Mouse (Mus musculus) kidney, postnatal 0 days (tissue): ENCODE results near the gene Zfp51. TPM values are rescaled to one million over a fixed set of nuclear protein-coding genes. Genes with fewer than 3 reads are reported as not detected.
"Not testable (repeated sequence)": the region's sequence is repeated elsewhere in the genome, so short reads cannot be mapped to it uniquely, and the experiment has no call there.

ENCODE experiments used
- ATAC-seq: fragments of 200-750 bp; cut with Nextera tagmentation; replicated peaks from 2 replicates; pipeline ENCODE4 v1.8.0; 2017; ENCODE audit warnings: low read depth, moderate number of reproducible peaks, moderate TSS enrichment, moderate library complexity; ENCODE audit not compliant: low FRiP score
- DNase-seq: peaks from one replicate; pipeline ENCODE4 v3.0.0-alpha.2; 2016; ENCODE audit warnings: low spot score
- H3K27ac ChIP-seq: fragments of 300-500 bp; sonication (generic); 2 replicates; pipeline ENCODE4 v1.5.1; 2014; ENCODE audit warnings: mild to moderate bottlenecking
- H3K27me3 ChIP-seq: fragments of 300-500 bp; sonication (generic); 2 replicates; pipeline ENCODE4 v1.6.1; 2014; ENCODE audit warnings: low read length, mixed read lengths; ENCODE audit not compliant: insufficient read depth
- H3K36me3 ChIP-seq: fragments of 300-500 bp; sonication (generic); 2 replicates; pipeline ENCODE4 v1.6.1; 2014; ENCODE audit warnings: low read length, mixed read lengths; ENCODE audit not compliant: insufficient read depth
- H3K4me1 ChIP-seq: fragments of 300-500 bp; sonication (generic); replicated peaks from 2 replicates; pipeline ENCODE4 v1.6.1; 2014; ENCODE audit warnings: antibody characterized with exemption, low read length, mixed read lengths; ENCODE audit not compliant: insufficient read depth
- H3K4me2 ChIP-seq: fragments of 300-500 bp; sonication (generic); 2 replicates; pipeline ENCODE4 v1.6.1; 2014; ENCODE audit warnings: mild to moderate bottlenecking, low read length, moderate library complexity, mixed read lengths
- H3K4me3 ChIP-seq: fragments of 300-500 bp; sonication (generic); replicated peaks from 2 replicates; pipeline ENCODE4 v1.5.1; 2014; ENCODE audit warnings: low read depth, low read length
- H3K9ac ChIP-seq: fragments of 300-500 bp; sonication (generic); 2 replicates; pipeline ENCODE4 v1.6.1; 2014; ENCODE audit warnings: low read depth, low read length
- H3K9me3 ChIP-seq: fragments of 300-500 bp; sonication (generic); replicated peaks from 2 replicates; pipeline ENCODE4 v1.6.1; 2016; ENCODE audit warnings: low read length, inconsistent platforms, mixed read lengths
- CTCF ChIP-seq: IDR thresholded peaks from 2 replicates; pipeline ENCODE4 v1.5.1; 2016; ENCODE audit warnings: antibody characterized with exemption, low read depth, mild to moderate bottlenecking, moderate library complexity
- WGBS: fragments of 180-500 bp; shearing (Covaris S2); extraction: QIAGEN DNeasy Blood & Tissue Kit; methylation state at CpG from one replicate; pipeline ENCODE4 v1.1.7; 2014; 5-methylcytosine and 5-hydroxymethylcytosine counted together
- polyA plus RNA-seq: library from polyadenylated mRNA; unstranded; fragments of >200 nt; fragmentation: Nextera tagmentation; extraction: Ambion mirVana; gene quantifications from 2 replicates; pipeline ENCODE4 v1.2.1, GENCODE M21; 2015

Zfp51 gene
- 14.1 and 14.7 TPM in 2 replicates for polyA plus RNA-seq

- Histone ChIP-seq H3K36me3 (peaks cover 4% of the 10 kb centered on the region; the same call in 1 of the 2 replicates), H3K4me3 (peak within 1 kb of the TSS; percentile 43), H3K4me2 (peak within 1 kb of the TSS; percentile 73), H3K4me1 (peaks cover 6% of the 10 kb centered on the region), H3K9me3 (no peaks in the 10 kb centered on the region), H3K9ac (peak within 1 kb of the TSS; percentile 48), H3K27ac (peak within 1 kb of the TSS; percentile 91), H3K27me3 (no peaks in the 10 kb centered on the region)
- ATAC-seq (peak; percentile 100), DNase-seq (peak; percentile 97)
- under 1% methylated on average over 26 of the region's 26 CpGs for WGBS
- TF ChIP-seq CTCF = no peak
Measured at GRCm38 (mm10) chr17:21450138-21450704, at the start of gene Zfp51. TSS of gene Zfp51 (plus strand) at chr17:21450374.

GRCm38 (mm10) chr17:21422664-21423599, 27.2 kb upstream of the Zfp51 start, which contains the start of gene Zfp54:
TSS of gene Zfp54 (plus strand) at chr17:21423227.
- Histone ChIP-seq H3K9me3 (no peaks in the 10 kb centered on the region), H3K27me3 (no peaks in the 10 kb centered on the region), H3K4me1 (no peaks in the 10 kb centered on the region), H3K27ac (peak within 1 kb of the TSS; percentile 77), H3K4me2 (peak within 1 kb of the TSS; percentile 87), H3K4me3 (peak within 1 kb of the TSS; percentile 50), H3K9ac (peak within 1 kb of the TSS; percentile 31; the same call in 1 of the 2 replicates), H3K36me3 (no peaks in the 10 kb centered on the region)
- peak; percentile 100 for ATAC-seq
- DNase-seq = peak; percentile 81
- WGBS = under 1% methylated on average over 22 of the region's 22 CpGs
- peak; percentile 91 for TF ChIP-seq CTCF

GRCm38 (mm10) chr17:21438806-21439400, 11.3 kb upstream of the Zfp51 start:
- H3K9ac ChIP-seq, H3K27me3 ChIP-seq, ATAC-seq, H3K9me3 ChIP-seq, H3K4me3 ChIP-seq, H3K27ac ChIP-seq, H3K4me2 ChIP-seq, H3K36me3 ChIP-seq, DNase-seq, H3K4me1 ChIP-seq: not testable (repeated sequence)
- WGBS = 78% methylated on average over 9 of the region's 9 CpGs

GRCm38 (mm10) chr17:21449669-21450068, 505 bp upstream of the Zfp51 start:
- H3K4me1 ChIP-seq = peaks cover 6% of the 10 kb centered on the region
- H3K4me3 ChIP-seq = peak overlapping the region; percentile 43
- H3K4me2 ChIP-seq = peak overlapping the region; percentile 73
- peak overlapping the region; percentile 48 for H3K9ac ChIP-seq
- H3K36me3 ChIP-seq = peaks cover 4% of the 10 kb centered on the region; the same call in 1 of the 2 replicates
- DNase-seq = peak; percentile 93
- no peaks in the 10 kb centered on the region for H3K27me3 ChIP-seq
- peak; percentile 72; the same call in 1 of the 2 replicates for ATAC-seq
- no peaks in the 10 kb centered on the region for H3K9me3 ChIP-seq
- H3K27ac ChIP-seq = peak overlapping the region; percentile 91
- 1% methylated on average over 3 of the region's 3 CpGs for WGBS
- TF ChIP-seq CTCF = peak; percentile 84

GRCm38 (mm10) chr17:21463550-21463949, 13.4 kb downstream of the Zfp51 start:
- no peak overlapping the region for H3K9ac ChIP-seq
- no peak for TF ChIP-seq CTCF

GRCm38 (mm10) chr17:21472032-21472652, 22.0 kb downstream of the Zfp51 start:
- 60% methylated on average over 3 of the region's 3 CpGs for WGBS
- ATAC-seq = no peak

More at GRCm38 (mm10) chr17:21463550-21463949, 13.4 kb downstream of the Zfp51 start:
- Histone ChIP-seq H3K9me3 (no peaks in the 10 kb centered on the region), H3K4me2 (no peak overlapping the region), H3K27ac (no peak overlapping the region), H3K27me3 (no peaks in the 10 kb centered on the region), H3K4me1 (no peaks in the 10 kb centered on the region), H3K36me3 (peaks cover 23% of the 10 kb centered on the region; the same call in 1 of the 2 replicates), H3K4me3 (no peak overlapping the region)
- ATAC-seq (no peak), DNase-seq (no peak)
- 93% methylated on average over 5 of the region's 5 CpGs for WGBS

More at GRCm38 (mm10) chr17:21472032-21472652, 22.0 kb downstream of the Zfp51 start:
- TF ChIP-seq CTCF = no peak
- Histone ChIP-seq H3K36me3 (no peaks in the 10 kb centered on the region), H3K4me1 (peaks cover 7% of the 10 kb centered on the region; the same call in 1 of the 2 replicates), H3K9ac (no peak overlapping the region), H3K9me3 (no peaks in the 10 kb centered on the region), H3K27ac (peak overlapping the region; percentile 89; the same call in 1 of the 2 replicates), H3K27me3 (no peaks in the 10 kb centered on the region), H3K4me3 (no peak overlapping the region), H3K4me2 (no peak overlapping the region)
- peak; percentile 2 for DNase-seq
